Mouse (Mus musculus): ENCODE results near the gene Mapk3. TPM values are rescaled to one million over a fixed set of nuclear protein-coding genes. Genes with fewer than 3 reads are reported as not detected.

Mapk3 gene
- total and polyA plus RNA-seq, 3 experiments = 22.4 to 48.5 (median 25.3) TPM

- Histone ChIP-seq H3K9ac (ENCODE audit: insufficient read depth, low read depth) (peak overlapping the region; percentile 7; the same call in 1 of the 2 replicates), H3K27ac (ENCODE audit: insufficient read depth, low read depth) (no peak overlapping the region)
These were observed 4.5 kb upstream of the Mapk3 start for GRCm38 (mm10) chr7:126754866-126755265.

GRCm38 (mm10) chr7:126758539-126758938 lies 862 bp upstream of the Mapk3 start:
- no peak overlapping the region for H3K27ac ChIP-seq (ENCODE audit: insufficient read depth, low read depth)
- H3K27me3 ChIP-seq (replicated peaks) = no peaks in the 10 kb centered on the region
- H3K9ac ChIP-seq (ENCODE audit: insufficient read depth, low read depth) = no peak overlapping the region; the same call in 1 of the 2 replicates
- H3K36me3 ChIP-seq (replicated peaks in 1 of 2; ENCODE audit: control insufficient read depth in 1 of 2, insufficient read depth in 1 of 2, low read length in 1 of 2) = peaks cover 2 to 18% of the 10 kb centered on the region in 2 experiments
- H3K4me2 ChIP-seq (ENCODE audit: insufficient read depth, low read depth, poor library complexity, severe bottlenecking) = 0 out of 2 replicates have a peak overlapping the region, but pooled peaks have one; percentile 38
- in situ Hi-C loops (cut with MboI; ENCODE audit: low pct_ligation_motif_present, low pct_unique_long_range_greater_than_20kb, low sequenced_read_pairs) = no loop called here
- no peaks in the 10 kb centered on the region for H3K79me2 ChIP-seq (replicated peaks; ENCODE audit: control insufficient read depth, extremely low read depth, insufficient read depth, poor library complexity, severe bottlenecking)
- no peak overlapping the region for H3K4me3 ChIP-seq (replicated peaks in 1 of 3; ENCODE audit: low read depth in 2 of 3, low read length in 2 of 3, poor library complexity in 1 of 3)
- no peak for TF ChIP-seq SMC3 (IDR thresholded peaks at IDR 0.05; ENCODE audit: low read depth, low read length)
- no peak for TF ChIP-seq TBP (conservative IDR thresholded peaks at IDR 0.05; ENCODE audit: low read depth, low read length)
- no peak for TF ChIP-seq POLR2A (IDR thresholded peaks at IDR 0.05; ENCODE audit: low read depth, low read length)
- TF ChIP-seq ZC3H11A (IDR thresholded peaks at IDR 0.05; ENCODE audit: low read depth, low read length) = no peak
- TF ChIP-seq CTCF (conservative IDR thresholded peaks at IDR 0.05 in 1 of 2, IDR thresholded peaks at IDR 0.05 in 1 of 2; ENCODE audit: low read depth in 2 of 2, low read length in 2 of 2) = no peak
- no peak for TF ChIP-seq KAT2A (IDR thresholded peaks at IDR 0.05; ENCODE audit: insufficient replicate concordance, low read length)
- no peak for TF ChIP-seq PAX5 (IDR thresholded peaks at IDR 0.05; ENCODE audit: low read length)
- TF ChIP-seq MAX (IDR thresholded peaks at IDR 0.05; ENCODE audit: low read length) = no peak
- TF ChIP-seq RAD21 (IDR thresholded peaks at IDR 0.05; ENCODE audit: low read depth, low read length) = no peak
- no peak for TF ChIP-seq CHD2 (IDR thresholded peaks at IDR 0.05; ENCODE audit: low read length)
- TF ChIP-seq ZKSCAN1 (IDR thresholded peaks at IDR 0.05; ENCODE audit: borderline replicate concordance, low read depth, low read length) = no peak
- TF ChIP-seq EP300 (IDR thresholded peaks at IDR 0.05; ENCODE audit: low read length) = no peak
- no peak for TF ChIP-seq UBTF (IDR thresholded peaks at IDR 0.05; ENCODE audit: low read depth, low read length)
- TF ChIP-seq BHLHE40 (IDR thresholded peaks at IDR 0.05; ENCODE audit: low read depth, low read length) = no peak
- TF ChIP-seq NELFE (IDR thresholded peaks at IDR 0.05; ENCODE audit: low read depth, low read length) = no peak
- no peak for TF ChIP-seq ELF1 (IDR thresholded peaks at IDR 0.05; ENCODE audit: low read depth, low read length)
- TF ChIP-seq POLR2AphosphoS2 (IDR thresholded peaks at IDR 0.05; ENCODE audit: low read depth, low read length) = no peak
- no peak for TF ChIP-seq E2F4 (IDR thresholded peaks at IDR 0.05; ENCODE audit: insufficient replicate concordance, low read depth, low read length)
- TF ChIP-seq USF2 (conservative IDR thresholded peaks at IDR 0.05; ENCODE audit: low read depth, low read length) = no peak
- H3K9me3 ChIP-seq (replicated peaks; ENCODE audit: low read length) = no peaks in the 10 kb centered on the region
- dilution Hi-C loops (cut with MboI; ENCODE audit: extremely low pct_ligation_motif_present, extremely low pct_unique_long_range_greater_than_20kb, low sequenced_read_pairs) = no loop called here
- DNase-seq (ENCODE audit: extremely low read depth) = no peak
- peaks cover 8 to 53% of the 10 kb centered on the region in 2 experiments for H3K4me1 ChIP-seq (ENCODE audit: control insufficient read depth in 1 of 2, insufficient read depth in 2 of 2)

More at GRCm38 (mm10) chr7:126754866-126755265, 4.5 kb upstream of the Mapk3 start:
- Histone ChIP-seq H3K9me3 (replicated peaks; ENCODE audit: low read length) (peaks cover 2% of the 10 kb centered on the region), H3K4me1 (ENCODE audit: control insufficient read depth in 1 of 2, insufficient read depth in 2 of 2) (peaks cover 2 to 19% of the 10 kb centered on the region in 2 experiments; a peak in 3 of 4 replicates), H3K36me3 (replicated peaks in 1 of 2; ENCODE audit: control insufficient read depth in 1 of 2, insufficient read depth in 1 of 2, low read length in 1 of 2) (no peaks in the 10 kb centered on the region), H3K27me3 (replicated peaks) (no peaks in the 10 kb centered on the region), H3K4me2 (ENCODE audit: insufficient read depth, low read depth, poor library complexity, severe bottlenecking) (peak overlapping the region; percentile 47), H3K4me3 (replicated peaks in 1 of 3; ENCODE audit: low read depth in 2 of 3, low read length in 2 of 3, poor library complexity in 1 of 3) (no peak overlapping the region), H3K79me2 (replicated peaks; ENCODE audit: control insufficient read depth, extremely low read depth, insufficient read depth, poor library complexity, severe bottlenecking) (no peaks in the 10 kb centered on the region)
- dilution Hi-C loops (cut with MboI; ENCODE audit: extremely low pct_ligation_motif_present, extremely low pct_unique_long_range_greater_than_20kb, low sequenced_read_pairs) (no loop called here), in situ Hi-C loops (cut with MboI; ENCODE audit: low pct_ligation_motif_present, low pct_unique_long_range_greater_than_20kb, low sequenced_read_pairs) (no loop called here)
- TF ChIP-seq NELFE (IDR thresholded peaks at IDR 0.05; ENCODE audit: low read depth, low read length) (0 out of 2 replicates have a peak, but pooled peaks have one; percentile 20), ELF1 (IDR thresholded peaks at IDR 0.05; ENCODE audit: low read depth, low read length) (peak; percentile 33; the same call in 1 of the 2 replicates), MAZ (IDR thresholded peaks at IDR 0.05; ENCODE audit: low read depth, low read length) (0 out of 2 replicates have a peak, but pooled peaks have one; percentile 53), RAD21 (IDR thresholded peaks at IDR 0.05; ENCODE audit: low read depth, low read length) (peak; percentile 65), TCF12 (IDR thresholded peaks at IDR 0.05; ENCODE audit: low read depth, low read length) (no peak), PAX5 (IDR thresholded peaks at IDR 0.05; ENCODE audit: low read length) (no peak), ZKSCAN1 (IDR thresholded peaks at IDR 0.05; ENCODE audit: borderline replicate concordance, low read depth, low read length) (no peak), SMC3 (IDR thresholded peaks at IDR 0.05; ENCODE audit: low read depth, low read length) (peak; percentile 72), KAT2A (IDR thresholded peaks at IDR 0.05; ENCODE audit: insufficient replicate concordance, low read length) (no peak), JUN (IDR thresholded peaks at IDR 0.05; ENCODE audit: insufficient read depth, low read depth, low read length) (no peak), BHLHE40 (IDR thresholded peaks at IDR 0.05; ENCODE audit: low read depth, low read length) (no peak), USF1 (IDR thresholded peaks at IDR 0.05; ENCODE audit: low read depth, low read length) (no peak), CTCF (conservative IDR thresholded peaks at IDR 0.05 in 1 of 2, IDR thresholded peaks at IDR 0.05 in 1 of 2; ENCODE audit: low read depth in 2 of 2, low read length in 2 of 2) (peak; percentile 82 to 83), MYC (IDR thresholded peaks at IDR 0.05; ENCODE audit: low read depth, low read length) (0 out of 2 replicates have a peak, but pooled peaks have one; percentile 24), POLR2A (IDR thresholded peaks at IDR 0.05; ENCODE audit: low read depth, low read length) (0 out of 2 replicates have a peak, but pooled peaks have one; percentile 25), SIN3A (IDR thresholded peaks at IDR 0.05; ENCODE audit: low read length) (no peak), CHD2 (IDR thresholded peaks at IDR 0.05; ENCODE audit: low read length) (no peak), MXI1 (IDR thresholded peaks at IDR 0.05; ENCODE audit: low read depth, low read length) (no peak)
- peak; percentile 62 for DNase-seq (ENCODE audit: extremely low read depth)
